In genomic region chr11:6418751-6419150, GRCm38 (mm10) we compare ENCODE assay signal across 12 mouse cellular contexts. TPM values are rescaled to one million over a fixed set of nuclear protein-coding genes. Genes with fewer than 3 reads are reported as not detected.
DNase-seq lines count a peak whose midpoint lies in the region; ATAC-seq and TF ChIP-seq lines count a peak whose summit lies in the region.
"Had no signal": no experiment of that assay in that cellular context is flagged by ENCODE, and none has a peak within 500 bp of the region (broad histone marks: within the 10 kb centered on the region; RNA-seq: fewer than 3 reads in every experiment).

No protein-coding gene starts in this region.

- TF ChIP-seq POLR2A in thymus, adult 2 months (IDR thresholded peaks at IDR 0.05; ENCODE audit: control insufficient read depth, extremely low read depth, insufficient read depth, low read length, poor library complexity) = no peak

- H3K27ac ChIP-seq in forebrain, embryonic 11.5 days (ENCODE audit: low read depth, low read length) = no peak overlapping the region
- H3K27ac ChIP-seq in forebrain, embryonic 16.5 days (ENCODE audit: low read length) = no peak overlapping the region
- H3K27ac ChIP-seq in liver, embryonic 12.5 days = peak overlapping the region; percentile 61
- H3K27ac ChIP-seq in forebrain, embryonic 12.5 days = no peak overlapping the region
- H3K27ac ChIP-seq in midbrain, embryonic 16.5 days (ENCODE audit: low read length) = no peak overlapping the region
- no peak overlapping the region for H3K27ac ChIP-seq in thymus, adult 2 months (ENCODE audit: control insufficient read depth, insufficient read depth, low read length)
- H3K27ac ChIP-seq: limb, embryonic 15.5 days had no signal

- H3K4me1 ChIP-seq in forebrain, embryonic 11.5 days (replicated peaks; ENCODE audit: control insufficient read depth, insufficient read depth, low read length) = peaks cover 3% of the 10 kb centered on the region
- H3K4me1 ChIP-seq in forebrain, embryonic 16.5 days (replicated peaks; ENCODE audit: control insufficient read depth, insufficient read depth, low read length) = peaks cover 13% of the 10 kb centered on the region
- H3K4me1 ChIP-seq in liver, embryonic 12.5 days = peaks cover 44% of the 10 kb centered on the region
- H3K4me1 ChIP-seq in forebrain, embryonic 12.5 days = peaks cover 28% of the 10 kb centered on the region
- peaks cover 23% of the 10 kb centered on the region for H3K4me1 ChIP-seq in midbrain, embryonic 16.5 days (ENCODE audit: control insufficient read depth, insufficient read depth, low read length)
- peaks cover 4% of the 10 kb centered on the region for H3K4me1 ChIP-seq in thymus, adult 2 months (replicated peaks; ENCODE audit: control insufficient read depth, insufficient read depth, low read length)

- H3K27me3 ChIP-seq in forebrain, embryonic 11.5 days (ENCODE audit: control insufficient read depth, insufficient read depth, low read length) = no peaks in the 10 kb centered on the region
- H3K27me3 ChIP-seq in forebrain, embryonic 16.5 days (replicated peaks; ENCODE audit: control insufficient read depth, insufficient read depth, low read length) = no peaks in the 10 kb centered on the region
- H3K27me3 ChIP-seq in liver, embryonic 12.5 days (replicated peaks) = no peaks in the 10 kb centered on the region
- H3K27me3 ChIP-seq in forebrain, embryonic 12.5 days = no peaks in the 10 kb centered on the region
- no peaks in the 10 kb centered on the region for H3K27me3 ChIP-seq in midbrain, embryonic 16.5 days (ENCODE audit: control insufficient read depth, insufficient read depth, low read depth, low read length)
- H3K27me3 ChIP-seq in thymus, adult 2 months (ENCODE audit: control insufficient read depth, insufficient read depth, low read length) = no peaks in the 10 kb centered on the region
- H3K27me3 ChIP-seq: limb, embryonic 15.5 days had no signal

- H3K4me3 ChIP-seq in forebrain, embryonic 11.5 days (ENCODE audit: low read depth, low read length) = no peak overlapping the region
- no peak overlapping the region for H3K4me3 ChIP-seq in forebrain, embryonic 16.5 days (replicated peaks; ENCODE audit: low read length)
- H3K4me3 ChIP-seq in liver, embryonic 12.5 days = 0 out of 2 replicates have a peak overlapping the region, but pooled peaks have one; percentile 2
- no peak overlapping the region for H3K4me3 ChIP-seq in forebrain, embryonic 12.5 days (replicated peaks)
- no peak overlapping the region for H3K4me3 ChIP-seq in midbrain, embryonic 16.5 days (ENCODE audit: low read depth, low read length)
- no peak overlapping the region for H3K4me3 ChIP-seq in thymus, adult 2 months (ENCODE audit: control insufficient read depth, insufficient read depth, low read length)
- H3K4me3 ChIP-seq: limb, embryonic 15.5 days had no signal

- no peak for DNase-seq in forebrain, embryonic 11.5 days (ENCODE audit: low spot score)
- DNase-seq in liver = no peak
- DNase-seq in thymus, adult 2 months = no peak
- DNase-seq in adrenal gland, adult 8-10 months = no peak
- DNase-seq: cerebellum, postnatal 25 days; kidney, postnatal 14 days; thymus, postnatal 4 days had no signal

- WGBS in forebrain, embryonic 11.5 days = 89% methylated on average over 5 of the region's 5 CpGs
- WGBS in forebrain, embryonic 16.5 days = 83% methylated on average over 5 of the region's 5 CpGs
- WGBS in liver, embryonic 12.5 days (ENCODE audit: insufficient replicate concordance) = 67% methylated on average over 5 of the region's 5 CpGs
- 88% methylated on average over 5 of the region's 5 CpGs for WGBS in forebrain, embryonic 12.5 days
- 84% methylated on average over 5 of the region's 5 CpGs for WGBS in midbrain, embryonic 16.5 days
- 89% methylated on average over 5 of the region's 5 CpGs for whole genome bisulfite sequencing in thymus, adult 2 months

- peaks cover 8% of the 10 kb centered on the region; the same call in 1 of the 2 replicates for H3K36me3 ChIP-seq in forebrain, embryonic 11.5 days (ENCODE audit: control insufficient read depth, insufficient read depth, low read length)
- peaks cover 20% of the 10 kb centered on the region for H3K36me3 ChIP-seq in forebrain, embryonic 16.5 days (ENCODE audit: control insufficient read depth, insufficient read depth)
- H3K36me3 ChIP-seq in liver, embryonic 12.5 days = peaks cover 71% of the 10 kb centered on the region
- H3K36me3 ChIP-seq in forebrain, embryonic 12.5 days (replicated peaks) = peaks cover 53% of the 10 kb centered on the region
- peaks cover 22% of the 10 kb centered on the region for H3K36me3 ChIP-seq in midbrain, embryonic 16.5 days (ENCODE audit: control insufficient read depth, insufficient read depth, low read length)
- H3K36me3 ChIP-seq in thymus, adult 2 months (ENCODE audit: control insufficient read depth, insufficient read depth, low read length) = peaks cover 38% of the 10 kb centered on the region

- peak overlapping the region; percentile 32; the same call in 1 of the 2 replicates for H3K4me2 ChIP-seq in forebrain, embryonic 11.5 days (ENCODE audit: low read depth, low read length, severe bottlenecking)
- no peak overlapping the region for H3K4me2 ChIP-seq in forebrain, embryonic 16.5 days (ENCODE audit: low read length)
- H3K4me2 ChIP-seq in liver, embryonic 12.5 days = peak overlapping the region; percentile 86
- H3K4me2 ChIP-seq in forebrain, embryonic 12.5 days = peak overlapping the region; percentile 8; the same call in 1 of the 2 replicates
- peak overlapping the region; percentile 25 for H3K4me2 ChIP-seq in midbrain, embryonic 16.5 days (ENCODE audit: low read length)
- H3K4me2 ChIP-seq: limb, embryonic 15.5 days had no signal

- TF ChIP-seq CTCF in thymus, adult 2 months (IDR thresholded peaks at IDR 0.05; ENCODE audit: borderline replicate concordance, control insufficient read depth, extremely low read depth, insufficient read depth, low read length, poor library complexity) = no peak

- H3K9ac ChIP-seq in forebrain, embryonic 11.5 days (ENCODE audit: low read length) = no peak overlapping the region
- no peak overlapping the region for H3K9ac ChIP-seq in forebrain, embryonic 16.5 days (replicated peaks; ENCODE audit: low read depth, low read length)
- no peak overlapping the region for H3K9ac ChIP-seq in liver, embryonic 12.5 days
- no peak overlapping the region for H3K9ac ChIP-seq in forebrain, embryonic 12.5 days
- H3K9ac ChIP-seq in midbrain, embryonic 16.5 days (ENCODE audit: low read depth, low read length) = no peak overlapping the region
- H3K9ac ChIP-seq: limb, embryonic 15.5 days had no signal

- no peak for ATAC-seq in forebrain, embryonic 11.5 days (replicated peaks; ENCODE audit: low FRiP score)
- ATAC-seq in forebrain, embryonic 16.5 days = no peak
- no peak for ATAC-seq in liver, embryonic 12.5 days
- ATAC-seq in forebrain, embryonic 12.5 days (ENCODE audit: low FRiP score) = no peak
- ATAC-seq in midbrain, embryonic 16.5 days = no peak

- H3K9me3 ChIP-seq in forebrain, embryonic 11.5 days (ENCODE audit: control insufficient read depth, low read length) = no peaks in the 10 kb centered on the region
- no peaks in the 10 kb centered on the region for H3K9me3 ChIP-seq in forebrain, embryonic 16.5 days (ENCODE audit: control insufficient read depth, low read length)
- peaks cover 6% of the 10 kb centered on the region for H3K9me3 ChIP-seq in liver, embryonic 12.5 days (replicated peaks)
- H3K9me3 ChIP-seq in forebrain, embryonic 12.5 days = no peaks in the 10 kb centered on the region
- H3K9me3 ChIP-seq in midbrain, embryonic 16.5 days (replicated peaks; ENCODE audit: control insufficient read depth, low read length, poor library complexity, severe bottlenecking) = no peaks in the 10 kb centered on the region
- H3K9me3 ChIP-seq: limb, embryonic 15.5 days had no signal

RNA-seq across cellular contexts. Expression of gene Ppia, which starts 3.5 kb away (rescaled TPM):
- 4,588 and 4,913 TPM in 2 replicates for polyA plus RNA-seq in forebrain, embryonic 11.5 days (2014; fragmentation: Nextera tagmentation; extraction: Ambion mirVana)
- polyA plus RNA-seq in forebrain, embryonic 16.5 days (2015; fragmentation: Nextera tagmentation; extraction: Ambion mirVana) = 3,622 and 3,688 TPM in 2 replicates
- 3,798 and 3,900 TPM in 2 replicates for polyA plus RNA-seq in liver, embryonic 12.5 days (2016; fragmentation: Nextera tagmentation; extraction: Ambion mirVana)
- 4,594 and 4,665 TPM in 2 replicates for polyA plus RNA-seq in forebrain, embryonic 12.5 days (2016; fragmentation: Nextera tagmentation; extraction: Ambion mirVana)
- polyA plus RNA-seq in midbrain, embryonic 16.5 days (2015; fragmentation: Nextera tagmentation; extraction: Ambion mirVana) = 3,917 and 4,008 TPM in 2 replicates
- polyA plus RNA-seq in thymus, adult 2 months (2012; rRNA removed) = 1,363 and 1,486 TPM in 2 replicates
- total RNA-seq in adrenal gland, adult 8-10 months (2022) = 1,000 to 10,000 TPM; 1,457 to 1,759 (median 1,529) TPM

RNA-seq across cellular contexts. Expression of gene H2afv, which starts 25.5 kb away (rescaled TPM):
- polyA plus RNA-seq in forebrain, embryonic 11.5 days (2014; fragmentation: Nextera tagmentation; extraction: Ambion mirVana) = 962 and 982 TPM in 2 replicates
- 438 and 507 TPM in 2 replicates for polyA plus RNA-seq in forebrain, embryonic 16.5 days (2015; fragmentation: Nextera tagmentation; extraction: Ambion mirVana)
- polyA plus RNA-seq in liver, embryonic 12.5 days (2016; fragmentation: Nextera tagmentation; extraction: Ambion mirVana) = 121 and 125 TPM in 2 replicates
- polyA plus RNA-seq in forebrain, embryonic 12.5 days (2016; fragmentation: Nextera tagmentation; extraction: Ambion mirVana) = 853 and 916 TPM in 2 replicates
- 203 and 224 TPM in 2 replicates for polyA plus RNA-seq in midbrain, embryonic 16.5 days (2015; fragmentation: Nextera tagmentation; extraction: Ambion mirVana)
- 163 and 178 TPM in 2 replicates for polyA plus RNA-seq in thymus, adult 2 months (2012; rRNA removed)
- total RNA-seq in adrenal gland, adult 8-10 months (2022) = 10 to 100 TPM; 68.9 to 84.3 (median 80.5) TPM

RNA-seq across cellular contexts. Expression of gene Zmiz2, which starts 29.9 kb away (rescaled TPM):
- polyA plus RNA-seq in forebrain, embryonic 11.5 days (2014; fragmentation: Nextera tagmentation; extraction: Ambion mirVana) = 22.3 and 28.9 TPM in 2 replicates
- 36.7 and 40.4 TPM in 2 replicates for polyA plus RNA-seq in forebrain, embryonic 16.5 days (2015; fragmentation: Nextera tagmentation; extraction: Ambion mirVana)
- polyA plus RNA-seq in liver, embryonic 12.5 days (2016; fragmentation: Nextera tagmentation; extraction: Ambion mirVana) = 5.6 and 6.7 TPM in 2 replicates
- polyA plus RNA-seq in forebrain, embryonic 12.5 days (2016; fragmentation: Nextera tagmentation; extraction: Ambion mirVana) = 22.8 and 26.0 TPM in 2 replicates
- 30.2 and 33.4 TPM in 2 replicates for polyA plus RNA-seq in midbrain, embryonic 16.5 days (2015; fragmentation: Nextera tagmentation; extraction: Ambion mirVana)
- polyA plus RNA-seq in thymus, adult 2 months (2012; rRNA removed) = 137 and 187 TPM in 2 replicates
- total RNA-seq in adrenal gland, adult 8-10 months (2022) = 10 to 100 TPM; 51.9 to 66.8 (median 59.9) TPM

RNA-seq across cellular contexts. Expression of gene Purb, which starts 57.0 kb away (rescaled TPM):
- 14.0 and 15.0 TPM in 2 replicates for polyA plus RNA-seq in forebrain, embryonic 11.5 days (2014; fragmentation: Nextera tagmentation; extraction: Ambion mirVana)
- polyA plus RNA-seq in forebrain, embryonic 16.5 days (2015; fragmentation: Nextera tagmentation; extraction: Ambion mirVana) = 14.4 and 16.7 TPM in 2 replicates
- polyA plus RNA-seq in liver, embryonic 12.5 days (2016; fragmentation: Nextera tagmentation; extraction: Ambion mirVana) = 11.2 and 11.6 TPM in 2 replicates
- polyA plus RNA-seq in forebrain, embryonic 12.5 days (2016; fragmentation: Nextera tagmentation; extraction: Ambion mirVana) = 15.9 and 17.9 TPM in 2 replicates
- 11.2 and 11.7 TPM in 2 replicates for polyA plus RNA-seq in midbrain, embryonic 16.5 days (2015; fragmentation: Nextera tagmentation; extraction: Ambion mirVana)
- polyA plus RNA-seq in thymus, adult 2 months (2012; rRNA removed) = 12.7 and 17.8 TPM in 2 replicates
- 10 to 100 TPM; 54.2 to 62.0 (median 60.9) TPM for total RNA-seq in adrenal gland, adult 8-10 months (2022)
